Mouse (Mus musculus) lung, embryonic 16.5 days (tissue): ENCODE results near the gene Acot8. TPM values are rescaled to one million over a fixed set of nuclear protein-coding genes. Genes with fewer than 3 reads are reported as not detected.

Source experiments
- ATAC-seq: fragments of 200-750 bp; cut with Nextera tagmentation; 2 replicates; pipeline ENCODE4 v1.8.0; 2017; ENCODE audit warnings: low read depth, mild to moderate bottlenecking, moderate library complexity
- H3K27ac ChIP-seq: fragments of 300-500 bp; sonication (generic); 2 replicates; pipeline ENCODE4 v1.5.1; 2014; ENCODE audit warnings: mild to moderate bottlenecking, control low read depth, low read length
- H3K27me3 ChIP-seq: fragments of 300-500 bp; sonication (generic); 2 replicates; pipeline ENCODE4 v1.6.1; 2014; ENCODE audit warnings: low read depth, low read length, mixed read lengths; ENCODE audit not compliant: control insufficient read depth, insufficient read depth
- H3K36me3 ChIP-seq: fragments of 300-500 bp; sonication (generic); 2 replicates; pipeline ENCODE4 v1.6.1; 2014; ENCODE audit warnings: low read length; ENCODE audit not compliant: control insufficient read depth, insufficient read depth
- H3K4me1 ChIP-seq: fragments of 300-500 bp; sonication (generic); replicated peaks from 2 replicates; pipeline ENCODE4 v1.6.1; 2014; ENCODE audit warnings: low read length, mixed read lengths; ENCODE audit not compliant: control insufficient read depth, insufficient read depth
- H3K4me2 ChIP-seq: fragments of 300-500 bp; sonication (generic); 2 replicates; pipeline ENCODE4 v1.6.1; 2014; ENCODE audit warnings: low read depth, low read length, control low read depth
- H3K4me3 ChIP-seq: fragments of 300-500 bp; sonication (generic); 2 replicates; pipeline ENCODE4 v1.5.1; 2014; ENCODE audit warnings: mild to moderate bottlenecking, low read length, control low read depth
- H3K9ac ChIP-seq: fragments of 300-500 bp; sonication (generic); 2 replicates; pipeline ENCODE4 v1.6.1; 2014; ENCODE audit warnings: low read length, control low read depth
- H3K9me3 ChIP-seq: fragments of 300-500 bp; sonication (generic); 2 replicates; pipeline ENCODE4 v1.6.1; 2016; ENCODE audit warnings: low read length; ENCODE audit not compliant: control insufficient read depth
- WGBS: fragments of 180-500 bp; shearing (Covaris S2); extraction: QIAGEN DNeasy Blood & Tissue Kit; methylation state at CpG from one replicate; pipeline ENCODE4 v1.1.7; 2014; 5-methylcytosine and 5-hydroxymethylcytosine counted together
- polyA plus RNA-seq: library from polyadenylated mRNA; unstranded; fragments of >200 nt; fragmentation: Nextera tagmentation; extraction: Ambion mirVana; gene quantifications from 2 replicates; pipeline ENCODE4 v1.2.1, GENCODE M21; 2015

Gene Acot8
- polyA plus RNA-seq, 1 experiment from 2014 or later, result 21.9 TPM

GRCm38 (mm10) chr2:164757841-164758240 is 46.8 kb downstream of the Acot8 start:
- no peak overlapping the region for H3K4me2 ChIP-seq
- H3K4me3 ChIP-seq, result no peak overlapping the region
- H3K9ac ChIP-seq, result no peak overlapping the region
- 87% methylated on average over 11 of the region's 11 CpGs for WGBS
- H3K4me1 ChIP-seq, result no peaks in the 10 kb centered on the region
- no peak for ATAC-seq
- H3K27ac ChIP-seq, result no peak overlapping the region
- no peaks in the 10 kb centered on the region for H3K27me3 ChIP-seq
- H3K36me3 ChIP-seq, result peaks cover 83% of the 10 kb centered on the region
- H3K9me3 ChIP-seq, result no peaks in the 10 kb centered on the region

GRCm38 (mm10) chr2:164754800-164755199 is 49.9 kb downstream of the Acot8 start:
- Histone ChIP-seq H3K4me1 (no peaks in the 10 kb centered on the region), H3K9me3 (no peaks in the 10 kb centered on the region), H3K27me3 (no peaks in the 10 kb centered on the region), H3K36me3 (peaks cover 68% of the 10 kb centered on the region), H3K4me3 (no peak overlapping the region), H3K27ac (no peak overlapping the region), H3K9ac (no peak overlapping the region), H3K4me2 (no peak overlapping the region)
- ATAC-seq, result no peak
- 74% methylated on average over 2 of the region's 2 CpGs for WGBS

- 70% methylated on average over 11 of the region's 11 CpGs for WGBS
- no peak for ATAC-seq
- Histone ChIP-seq H3K9me3 (no peaks in the 10 kb centered on the region), H3K27me3 (no peaks in the 10 kb centered on the region), H3K9ac (no peak overlapping the region), H3K4me2 (no peak overlapping the region), H3K36me3 (peaks cover 65% of the 10 kb centered on the region), H3K27ac (no peak overlapping the region), H3K4me1 (no peaks in the 10 kb centered on the region), H3K4me3 (no peak overlapping the region)
Observed at GRCm38 (mm10) chr2:164754105-164754504, 50.6 kb downstream of the Acot8 start.

- ATAC-seq, result no peak
- no peaks in the 10 kb centered on the region for H3K9me3 ChIP-seq
- H3K9ac ChIP-seq, result no peak overlapping the region
- 78% methylated on average over 2 of the region's 2 CpGs for WGBS
- H3K27ac ChIP-seq, result no peak overlapping the region
- no peak overlapping the region for H3K4me3 ChIP-seq
- H3K4me2 ChIP-seq, result no peak overlapping the region
- H3K27me3 ChIP-seq, result no peaks in the 10 kb centered on the region
- H3K4me1 ChIP-seq, result no peaks in the 10 kb centered on the region
- peaks cover 54% of the 10 kb centered on the region for H3K36me3 ChIP-seq
Observed at GRCm38 (mm10) chr2:164752454-164752853, 52.2 kb downstream of the Acot8 start.

- Histone ChIP-seq H3K36me3 (peaks cover 22% of the 10 kb centered on the region), H3K9me3 (no peaks in the 10 kb centered on the region), H3K27ac (no peak overlapping the region), H3K4me1 (peaks cover 12% of the 10 kb centered on the region), H3K9ac (no peak overlapping the region), H3K4me3 (no peak overlapping the region), H3K4me2 (no peak overlapping the region), H3K27me3 (no peaks in the 10 kb centered on the region)
- 90% methylated on average over 6 of the region's 6 CpGs for WGBS
- ATAC-seq, result no peak
Observed at GRCm38 (mm10) chr2:164748991-164749390, 55.7 kb downstream of the Acot8 start.

- Histone ChIP-seq H3K27me3 (no peaks in the 10 kb centered on the region), H3K4me1 (peaks cover 12% of the 10 kb centered on the region), H3K4me3 (no peak overlapping the region), H3K27ac (no peak overlapping the region), H3K9ac (no peak overlapping the region), H3K36me3 (peaks cover 17% of the 10 kb centered on the region), H3K9me3 (no peaks in the 10 kb centered on the region), H3K4me2 (no peak overlapping the region)
- no peak for ATAC-seq
- WGBS, result 76% methylated on average over 4 of the region's 4 CpGs
Observed at GRCm38 (mm10) chr2:164748191-164748590, 56.5 kb downstream of the Acot8 start.

- no peaks in the 10 kb centered on the region; the same call in 1 of the 2 replicates for H3K27me3 ChIP-seq
- no peaks in the 10 kb centered on the region for H3K9me3 ChIP-seq
- no peak for ATAC-seq
- H3K36me3 ChIP-seq, result peaks cover 10% of the 10 kb centered on the region
- WGBS, result 37% methylated on average over 8 of the region's 8 CpGs
- H3K27ac ChIP-seq, result no peak overlapping the region
- peak overlapping the region; percentile 69 for H3K4me3 ChIP-seq
- peaks cover 12% of the 10 kb centered on the region for H3K4me1 ChIP-seq
- peak overlapping the region; percentile 91 for H3K9ac ChIP-seq
- H3K4me2 ChIP-seq, result peak overlapping the region; percentile 72
Observed at GRCm38 (mm10) chr2:164746693-164747092, 58.0 kb downstream of the Acot8 start.

GRCm38 (mm10) chr2:164745843-164746479 is 58.7 kb downstream of the Acot8 start, which contains the start of the genes Wfdc3 and Dnttip1:
TSS of gene Wfdc3 (minus strand) at chr2:164745931.
TSS of gene Dnttip1 (plus strand) at chr2:164745983.
- Histone ChIP-seq H3K9me3 (no peaks in the 10 kb centered on the region), H3K36me3 (peaks cover 10% of the 10 kb centered on the region), H3K4me3 (peak within 1 kb of the TSS; percentile 69), H3K27me3 (no peaks in the 10 kb centered on the region; the same call in 1 of the 2 replicates), H3K9ac (peak within 1 kb of the TSS; percentile 91), H3K27ac (peak within 1 kb of the TSS; percentile 44; the same call in 1 of the 2 replicates), H3K4me1 (peaks cover 12% of the 10 kb centered on the region), H3K4me2 (peak within 1 kb of the TSS; percentile 92)
- WGBS, result under 1% methylated on average over 59 of the region's 70 CpGs
- ATAC-seq, result peak; percentile 94

GRCm38 (mm10) chr2:164744987-164745386 is 59.7 kb downstream of the Acot8 start:
- WGBS, result 64% methylated on average over 13 of the region's 13 CpGs
- peak overlapping the region; percentile 91 for H3K9ac ChIP-seq

More at GRCm38 (mm10) chr2:164744987-164745386, 59.7 kb downstream of the Acot8 start:
- Histone ChIP-seq H3K4me2 (peak overlapping the region; percentile 92), H3K4me3 (peak overlapping the region; percentile 69), H3K4me1 (peaks cover 12% of the 10 kb centered on the region), H3K27me3 (no peaks in the 10 kb centered on the region; the same call in 1 of the 2 replicates), H3K9me3 (no peaks in the 10 kb centered on the region), H3K27ac (no peak overlapping the region), H3K36me3 (peaks cover 5% of the 10 kb centered on the region)
- ATAC-seq, result no peak
